Mouse (Mus musculus): ENCODE results near the gene Pcif1.

Pcif1 gene

DNA sequence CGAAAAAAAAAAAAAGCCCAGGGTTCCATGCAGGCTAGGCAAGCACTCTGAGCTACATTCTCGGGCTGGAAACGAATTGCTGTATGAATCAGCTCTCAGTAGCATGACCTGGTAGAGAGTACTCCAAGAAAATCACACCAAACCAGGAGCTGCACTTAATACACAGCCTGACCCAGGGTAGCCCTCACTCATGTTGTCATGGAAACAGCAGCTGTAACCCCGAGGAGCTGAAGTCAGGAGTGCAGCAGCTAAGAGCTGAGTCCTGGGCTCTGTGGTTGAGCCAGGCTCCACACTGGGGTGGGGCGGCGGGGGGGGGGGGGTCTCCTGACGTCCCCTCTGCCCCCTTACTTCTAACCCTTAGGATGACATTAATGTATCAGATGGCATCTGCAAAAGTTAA, 42.9 kb downstream of the Pcif1 start:
- no peak for DNase-seq (ENCODE audit: low read depth, low spot score)

DNA sequence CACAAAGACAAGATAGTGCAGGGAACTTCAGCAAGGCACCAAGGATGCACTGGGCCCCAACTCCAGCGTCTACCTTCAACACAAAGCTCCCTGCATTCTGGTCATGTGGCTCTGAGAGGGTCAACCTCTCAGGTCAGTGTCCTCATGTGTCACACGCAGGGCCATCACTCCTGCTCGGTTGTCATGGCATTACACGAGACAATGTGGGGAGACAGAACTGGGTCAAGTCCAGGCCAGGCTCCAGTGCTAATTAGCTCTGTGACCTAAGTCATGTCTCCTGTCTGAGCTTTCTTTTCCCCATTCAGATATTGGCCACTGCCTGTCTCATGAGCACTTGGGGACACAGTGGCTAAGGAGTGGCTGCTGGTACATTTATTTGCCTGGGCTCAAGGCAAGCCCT, 44.2 kb downstream of the Pcif1 start:
- no peak for DNase-seq (ENCODE audit: low read depth, low spot score)

GRCm38 (mm10) chr2:164924100-164924857, 45.2 kb downstream of the Pcif1 start:
- peak; percentile 78 for DNase-seq (ENCODE audit: low read depth, low spot score)

DNA sequence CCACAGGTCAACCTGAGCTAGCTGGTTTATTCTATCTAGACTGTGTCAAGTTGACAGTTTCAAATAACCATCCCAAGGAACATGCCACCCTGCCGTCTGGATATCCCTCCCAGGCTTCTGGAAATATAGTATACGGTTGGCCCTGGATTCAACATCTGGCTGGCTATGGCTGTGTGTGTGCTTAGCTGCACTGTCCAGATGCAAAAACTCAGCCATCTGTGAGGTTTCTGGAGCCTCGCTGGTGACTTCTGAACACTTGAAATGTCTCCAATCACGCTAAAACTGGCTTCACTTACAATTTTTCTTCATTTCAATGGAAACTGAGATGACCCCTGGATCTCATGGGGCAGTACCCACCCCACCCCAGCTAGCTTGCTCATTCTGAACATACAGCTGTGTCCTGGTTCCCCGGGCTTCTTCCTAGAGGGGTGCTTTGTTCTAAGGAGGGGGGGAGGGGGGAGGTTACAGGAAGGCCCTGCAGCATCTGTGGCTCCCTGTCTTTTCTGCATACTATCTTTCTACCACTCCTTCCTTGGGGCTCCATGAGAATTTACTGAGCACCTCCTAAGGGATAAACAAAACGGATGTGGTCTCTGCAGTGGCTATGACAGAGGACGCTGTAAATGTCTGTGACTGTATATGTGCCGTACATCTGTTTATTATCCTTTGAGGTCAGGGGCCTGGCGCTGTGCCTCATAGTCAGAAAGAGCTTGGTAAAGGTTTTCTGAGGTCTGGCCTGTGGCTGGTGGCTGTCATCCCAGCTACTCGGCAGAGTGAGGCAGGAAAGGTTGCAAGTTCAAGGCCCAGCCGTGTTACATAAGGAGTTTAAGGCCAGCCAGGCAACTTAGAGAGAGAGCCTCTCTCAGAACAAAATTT, 51.8 kb downstream of the Pcif1 start:
- no peak for DNase-seq (ENCODE audit: low read depth, low spot score)

DNA sequence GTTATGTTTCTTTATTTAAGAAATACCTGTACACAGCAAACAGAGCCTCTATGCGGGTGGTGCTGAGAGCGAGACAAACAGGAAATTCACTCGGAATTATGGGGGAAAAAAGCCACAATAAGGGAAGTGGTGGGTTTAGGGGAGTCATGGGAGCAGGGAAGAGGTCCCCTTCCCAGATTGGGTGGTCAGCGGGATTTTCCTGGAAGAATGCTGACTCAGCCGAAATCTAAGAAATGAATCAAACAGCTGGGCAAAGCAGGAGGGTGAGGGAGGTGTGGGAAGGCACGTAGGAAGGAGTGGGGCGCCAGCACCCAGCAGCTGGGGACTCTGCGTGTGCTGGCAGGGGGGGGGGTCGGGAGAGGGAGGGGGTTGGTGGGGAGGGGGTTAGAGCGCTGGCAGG, 54.4 kb downstream of the Pcif1 start:
- DNase-seq (ENCODE audit: low read depth, low spot score) = no peak

DNA sequence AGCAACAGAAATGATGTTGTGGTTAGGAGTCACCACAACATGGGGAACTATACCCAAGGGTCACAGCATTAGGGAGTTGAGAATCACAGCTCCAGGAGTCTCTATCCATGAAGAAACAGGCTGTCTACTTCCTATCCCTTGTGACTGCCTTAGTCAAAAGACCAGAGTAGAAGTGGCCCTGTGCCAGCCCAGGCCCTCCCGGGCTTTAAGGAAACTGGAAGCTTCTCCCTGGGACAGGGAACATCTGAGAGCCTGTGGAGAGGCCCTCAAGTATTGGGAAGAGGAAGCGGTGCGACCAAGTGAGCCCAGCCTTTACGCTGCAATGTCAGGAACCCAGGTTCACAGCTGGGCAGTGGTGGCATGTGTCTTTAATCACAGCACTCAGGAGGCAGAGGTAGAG, 56.9 kb downstream of the Pcif1 start:
- no peak for DNase-seq (ENCODE audit: low read depth, low spot score)

GRCm38 (mm10) chr2:164938146-164939091, 59.3 kb downstream of the Pcif1 start:
- DNase-seq (ENCODE audit: low read depth, low spot score) = peak; percentile 86

- no peak for DNase-seq (ENCODE audit: low read depth, low spot score)
These were observed 60.0 kb downstream of the Pcif1 start for GRCm38 (mm10) chr2:164939106-164939505.

GRCm38 (mm10) chr2:164940140-164940830, 61.2 kb downstream of the Pcif1 start, which contains the start of gene Mmp9:
Gene Mmp9, plus strand, starts transcription at chr2:164940780.
- no peak for DNase-seq (ENCODE audit: low read depth, low spot score)

- DNase-seq (ENCODE audit: low read depth, low spot score) = peak; percentile 82
These were observed 63.7 kb downstream of the Pcif1 start for GRCm38 (mm10) chr2:164942692-164943290.
